Mouse (Mus musculus): ENCODE measurements at regions not wholly inside any gene's neighbourhood (a gene's known extent, or its start where the extent isn't known, plus 50 kb on each side); places are given as distances from the start of the nearest gene placed in this dataset.

GRCm38 (mm10) chr1:120761364-120761763 is 159.1 kb downstream of the En1 start:
- no peak for DNase-seq

- DNase-seq = no peak
Measured at GRCm38 (mm10) chr1:120762498-120762897, 160.3 kb downstream of the En1 start.

GRCm38 (mm10) chr1:120762921-120763595 is 160.8 kb downstream of the En1 start:
- DNase-seq = no peak

DNA sequence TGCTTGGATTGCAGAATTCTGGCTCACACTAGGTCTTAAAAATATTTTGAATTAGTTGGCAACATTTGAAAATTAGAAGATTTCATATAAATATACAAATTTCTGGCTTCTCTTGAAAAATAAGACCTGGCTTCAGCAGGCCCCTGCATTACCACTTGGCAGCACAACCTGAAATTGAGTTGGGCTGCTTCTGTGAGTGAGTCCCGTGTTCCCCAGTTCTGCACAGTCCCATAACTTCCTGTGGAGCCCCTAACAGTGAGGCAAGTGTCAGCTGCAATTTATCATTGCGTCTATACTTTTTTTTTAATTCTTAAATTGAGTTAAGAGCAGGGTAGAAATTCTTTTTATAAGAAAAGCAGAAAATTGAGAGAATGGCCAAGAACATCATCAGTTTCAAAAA is 164.8 kb downstream of the En1 start:
- DNase-seq = no peak

DNA sequence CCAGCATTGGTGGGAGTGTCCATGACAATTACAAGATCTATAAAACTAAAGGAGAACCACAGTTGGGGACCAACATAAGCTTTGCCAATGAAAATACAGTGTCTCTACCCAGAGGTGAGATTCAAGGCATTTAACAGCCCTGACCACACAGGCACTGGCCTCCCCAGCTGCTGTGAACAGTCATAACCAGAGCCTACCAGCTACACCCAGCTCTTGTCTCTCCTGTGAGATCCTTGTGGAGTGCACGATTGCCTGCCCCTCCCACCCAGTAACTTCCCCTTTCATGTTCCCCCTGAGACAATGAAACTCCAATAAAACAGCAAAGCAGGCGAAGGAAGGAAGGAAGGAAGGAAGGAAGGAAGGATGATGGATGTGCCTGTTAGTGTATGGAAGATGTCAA is 169.1 kb downstream of the En1 start:
- no peak for DNase-seq

- DNase-seq = no peak
Measured at GRCm38 (mm10) chr1:120776906-120777305, 174.7 kb downstream of the En1 start.

GRCm38 (mm10) chr1:120777468-120777867 is 175.2 kb downstream of the En1 start:
- no peak for DNase-seq

- DNase-seq = no peak
Measured at GRCm38 (mm10) chr1:120795245-120795644, 193.0 kb downstream of the En1 start.

GRCm38 (mm10) chr1:120801248-120801979 is 199.2 kb downstream of the En1 start:
- DNase-seq = no peak

- DNase-seq = no peak
Measured at GRCm38 (mm10) chr1:120801980-120802364, 199.8 kb downstream of the En1 start.

GRCm38 (mm10) chr1:120814441-120814840 is 212.2 kb downstream of the En1 start:
- DNase-seq = no peak

DNA sequence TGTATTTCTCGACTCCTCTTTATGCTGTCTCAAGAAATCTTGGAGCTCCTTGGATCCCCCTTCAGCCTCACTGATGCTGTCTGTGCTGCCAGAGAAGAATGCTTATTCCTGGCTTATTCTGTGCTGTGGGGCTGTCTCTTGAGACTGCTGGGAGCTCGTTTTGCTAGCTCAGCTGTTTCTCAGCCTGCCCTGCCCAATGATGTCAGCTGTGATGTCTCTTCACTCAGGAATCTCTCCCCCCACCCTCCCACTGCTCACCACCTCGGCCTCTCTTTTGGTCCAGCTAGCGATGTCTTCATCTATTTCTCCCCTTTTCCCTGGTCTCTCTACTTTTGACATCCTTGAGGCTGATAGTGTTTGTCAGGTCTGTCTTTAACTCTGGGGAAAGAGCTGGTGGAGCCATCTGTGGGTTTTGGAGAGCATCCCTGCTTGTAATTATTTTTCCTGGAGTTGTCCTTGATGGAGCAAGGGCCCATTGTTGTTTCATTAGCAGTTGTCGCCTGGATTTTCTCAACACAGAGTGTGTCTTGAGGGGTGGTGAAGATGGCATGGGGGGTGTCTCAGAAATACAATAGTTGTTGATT is 214.1 kb downstream of the En1 start:
- DNase-seq = no peak

GRCm38 (mm10) chr1:120817563-120817962 is 215.3 kb downstream of the En1 start:
- no peak for DNase-seq

DNA sequence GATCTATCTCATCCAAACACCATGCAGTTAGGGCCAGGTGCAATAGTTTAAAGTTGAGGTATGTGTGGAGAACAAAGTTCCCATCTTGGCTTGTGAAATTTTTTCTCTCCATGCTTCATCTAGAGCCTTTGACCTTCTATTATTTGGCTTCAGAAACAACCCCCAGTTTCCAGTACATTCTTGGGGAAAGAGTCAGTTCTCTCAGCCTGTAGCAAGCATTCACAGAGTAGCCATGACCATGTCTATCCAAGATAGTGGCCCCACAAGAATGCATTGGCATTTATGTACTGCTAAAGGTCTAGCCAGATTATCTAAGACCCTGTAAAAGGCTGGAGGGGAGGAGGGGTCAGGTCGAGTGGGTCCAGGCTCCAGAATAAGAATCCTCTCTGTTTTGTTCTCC is 229.8 kb downstream of the En1 start:
- DNase-seq = no peak

GRCm38 (mm10) chr1:120842596-120842995 is 240.4 kb downstream of the En1 start:
- DNase-seq = no peak

DNA sequence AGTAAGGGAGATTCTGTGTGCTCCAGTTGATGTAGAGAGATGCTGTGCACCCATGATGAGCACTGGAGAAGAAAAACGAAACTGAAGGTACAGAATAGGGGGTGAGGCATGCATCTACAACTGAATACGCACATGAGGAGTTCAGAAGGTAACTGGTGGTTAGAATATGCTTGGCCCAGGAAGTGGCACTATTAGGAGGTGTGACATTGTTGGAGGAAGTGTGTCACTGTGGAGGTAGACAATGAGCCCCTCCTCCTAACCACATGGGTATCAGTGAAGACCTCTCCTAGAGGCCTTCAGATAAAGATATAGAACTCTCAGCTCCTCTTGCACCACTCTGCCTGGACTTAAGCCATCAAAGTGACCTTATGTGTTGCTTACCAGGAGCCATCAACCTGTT is 243.9 kb downstream of the En1 start:
- no peak for DNase-seq

DNA sequence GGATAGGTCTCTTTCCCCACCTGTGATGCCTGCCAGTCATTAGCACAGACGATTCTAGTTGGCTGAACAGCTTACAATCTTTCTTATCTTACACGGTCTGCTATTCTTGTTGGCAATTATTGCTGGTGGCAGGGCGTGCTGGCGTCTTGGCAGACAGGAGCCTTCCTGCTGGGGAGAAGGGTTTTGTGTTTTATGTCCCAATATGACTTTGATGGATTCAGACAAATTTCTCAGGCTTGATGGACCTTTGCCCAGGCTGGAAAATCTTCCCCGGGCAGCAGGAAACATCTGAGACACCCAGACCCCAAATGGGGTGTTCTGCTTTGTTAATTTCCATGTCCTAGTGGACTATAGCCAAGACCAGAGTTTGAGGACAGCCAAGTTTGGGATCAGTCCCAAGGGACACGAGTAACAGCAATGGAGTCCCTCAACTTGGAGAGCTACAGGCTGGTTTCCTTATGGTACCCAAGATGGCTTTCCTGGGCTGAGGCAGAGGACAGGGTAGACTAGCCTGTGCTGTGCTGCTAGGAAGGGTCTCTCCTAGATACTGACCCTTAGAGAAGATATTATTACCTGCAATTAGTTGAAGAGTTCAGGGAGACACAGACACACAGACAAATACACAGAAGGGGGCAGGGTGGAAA is 249.8 kb downstream of the En1 start:
- no peak for DNase-seq

DNA sequence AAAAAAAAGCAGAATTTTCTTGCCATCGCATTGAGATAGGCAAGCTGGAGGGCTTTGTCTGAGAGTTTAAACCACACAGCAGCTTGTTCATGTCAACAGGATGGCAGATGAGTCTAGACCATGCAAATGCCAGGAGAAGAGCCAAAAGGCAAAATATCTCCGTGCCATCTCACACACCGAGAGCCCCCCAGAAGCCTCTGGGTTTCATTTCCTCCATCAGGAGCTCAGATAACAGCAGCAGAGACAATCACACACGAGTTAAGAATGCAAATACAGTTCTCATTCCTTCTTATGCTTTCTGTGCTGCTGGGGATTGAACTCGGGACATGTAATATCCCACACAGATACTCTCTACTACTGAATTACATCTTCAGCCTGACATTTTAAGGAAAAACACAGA is 255.3 kb downstream of the En1 start:
- no peak for DNase-seq

DNA sequence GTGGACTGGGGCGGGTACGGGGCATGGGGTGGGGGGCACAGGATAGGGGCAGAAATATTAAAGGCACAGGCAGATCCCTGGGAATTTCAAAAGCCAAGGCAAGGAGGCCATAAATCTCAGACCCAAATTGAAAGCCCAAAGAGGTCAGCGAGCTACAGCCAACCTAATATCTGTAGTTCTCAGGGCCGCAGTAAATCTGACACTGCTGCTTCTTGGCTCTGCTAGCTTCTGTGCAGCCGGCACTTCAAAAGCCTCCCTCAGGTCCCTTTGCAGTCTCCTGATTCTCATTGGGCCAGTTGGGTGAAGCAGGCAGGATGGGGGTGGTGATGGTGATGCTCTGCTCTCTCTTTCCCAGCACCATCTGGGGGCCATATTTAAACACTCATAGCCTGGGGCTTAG is 257.3 kb downstream of the En1 start:
- DNase-seq = peak; percentile 52

DNA sequence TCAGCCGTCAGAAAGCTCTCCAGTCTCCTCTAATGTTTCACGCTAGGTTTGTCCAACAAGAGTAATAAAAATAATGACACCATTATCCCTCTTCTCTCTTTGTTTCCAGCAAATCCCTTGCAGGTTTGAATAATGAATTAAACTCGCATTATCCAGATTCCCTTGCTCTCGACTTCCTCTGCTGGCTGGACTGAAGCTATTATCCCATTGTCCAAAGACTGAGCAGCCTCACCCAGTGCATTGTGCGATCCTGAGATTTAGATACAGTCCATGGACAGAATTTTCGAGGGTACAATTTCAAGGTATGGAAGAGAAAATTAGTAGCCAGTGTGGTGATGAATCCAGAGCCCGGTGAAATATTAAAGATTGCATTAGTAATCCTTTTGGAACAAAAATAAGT is 270.3 kb downstream of the En1 start:
- DNase-seq = no peak

GRCm38 (mm10) chr1:120882959-120883549 is 280.8 kb downstream of the En1 start:
- DNase-seq = no peak

DNA sequence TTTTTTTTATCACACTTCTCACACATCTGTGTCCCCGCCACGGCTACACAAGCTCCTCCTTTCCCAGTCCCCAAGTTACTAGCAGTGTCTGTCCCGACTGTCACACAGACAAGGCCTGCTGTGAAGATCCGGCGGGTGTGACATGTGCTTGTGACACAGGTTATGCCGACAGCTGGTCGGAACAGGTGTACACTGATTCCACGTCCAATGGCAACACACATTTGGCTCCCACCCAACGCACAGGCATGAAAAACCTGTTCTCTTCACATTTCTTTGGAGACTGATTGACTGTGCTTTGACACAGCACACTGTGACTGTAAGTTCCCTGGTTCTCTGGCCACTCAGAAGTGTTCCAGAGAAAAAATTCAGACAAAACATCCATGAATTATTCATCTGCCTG is 281.4 kb downstream of the En1 start:
- DNase-seq = no peak

DNA sequence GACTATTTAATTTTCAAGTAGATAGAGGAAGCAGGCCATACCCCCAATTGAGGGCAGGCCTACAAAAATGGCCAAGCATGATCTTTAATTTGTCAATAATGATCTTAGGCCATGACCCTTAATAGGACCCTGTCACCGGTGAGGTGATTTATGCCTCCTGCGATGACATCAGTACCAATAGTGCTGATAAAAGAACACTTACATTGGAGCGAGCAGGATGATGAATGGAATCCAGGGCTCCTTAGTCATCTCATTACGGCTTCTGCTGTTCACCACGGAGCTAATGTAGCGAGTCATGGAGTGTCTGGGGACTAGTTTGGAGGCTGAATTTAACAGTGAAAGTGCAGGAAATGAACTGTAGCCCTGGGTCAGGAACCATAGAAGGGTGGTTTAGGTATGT is 308.6 kb downstream of the En1 start:
- DNase-seq = peak; percentile 43
